Mouse (Mus musculus) layer of hippocampus, adult 18-20 months (tissue): ENCODE measurements around the gene Ccna1. TPM values are rescaled to one million over a fixed set of nuclear protein-coding genes. Genes with fewer than 3 reads are reported as not detected.
A peak's percentile ranks its signal among the peaks of the same experiment; 100 is the strongest.

Experiments
- DNase-seq, 2 experiments: peaks; one replicate each; pipeline ENCODE4 v3.0.0; 2022; ENCODE audit warnings: low spot score in 2 of 2
- long read RNA-seq: library from polyadenylated mRNA; stranded (forward); transcript quantifications from one replicate; pipeline ENCODE4 v2.0.0, GENCODE M21; 2021
- total RNA-seq, 2 experiments: library from RNA; stranded (reverse); gene quantifications; 2 replicates each; pipeline ENCODE4 v1.2.3; 2021

The Ccna1 gene
- 1 to 10 TPM; 1.6 to 1.7 TPM for total RNA-seq
- long read RNA-seq = 0 reads

- peak; percentile 62 to 79 for DNase-seq
Measured at GRCm38 (mm10) chr3:55055038-55055746, at the start of gene Ccna1. Ccna1 (minus strand) TSS chr3:55055501.

- DNase-seq = no peak
Measured at GRCm38 (mm10) chr3:55101092-55101491, 45.8 kb upstream of the Ccna1 start.

- no peak for DNase-seq
Measured at GRCm38 (mm10) chr3:55098990-55099389, 43.7 kb upstream of the Ccna1 start.

GRCm38 (mm10) chr3:55098014-55098413, 42.7 kb upstream of the Ccna1 start:
- DNase-seq = no peak

DNA sequence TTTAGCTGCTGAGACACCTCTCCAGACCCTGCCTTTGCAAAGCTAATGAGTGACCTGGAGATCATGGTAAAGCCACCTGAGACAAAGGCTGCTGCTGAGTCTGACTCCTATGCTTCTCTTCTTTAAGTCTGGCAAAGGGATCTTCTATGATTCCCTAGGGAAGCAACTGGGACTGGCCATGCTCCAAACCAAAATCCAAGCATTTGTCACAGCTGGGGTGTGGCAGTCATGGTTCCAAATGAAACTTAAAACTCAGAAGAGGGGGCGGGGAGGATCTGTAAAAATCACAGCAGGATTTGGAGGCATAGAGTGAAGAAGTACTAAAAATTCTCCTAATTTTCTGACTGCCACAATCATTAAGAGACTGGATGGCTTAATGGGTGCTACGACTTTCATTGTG, 41.9 kb upstream of the Ccna1 start:
- no peak for DNase-seq

GRCm38 (mm10) chr3:55096655-55097005, 41.3 kb upstream of the Ccna1 start:
- no peak for DNase-seq

DNA sequence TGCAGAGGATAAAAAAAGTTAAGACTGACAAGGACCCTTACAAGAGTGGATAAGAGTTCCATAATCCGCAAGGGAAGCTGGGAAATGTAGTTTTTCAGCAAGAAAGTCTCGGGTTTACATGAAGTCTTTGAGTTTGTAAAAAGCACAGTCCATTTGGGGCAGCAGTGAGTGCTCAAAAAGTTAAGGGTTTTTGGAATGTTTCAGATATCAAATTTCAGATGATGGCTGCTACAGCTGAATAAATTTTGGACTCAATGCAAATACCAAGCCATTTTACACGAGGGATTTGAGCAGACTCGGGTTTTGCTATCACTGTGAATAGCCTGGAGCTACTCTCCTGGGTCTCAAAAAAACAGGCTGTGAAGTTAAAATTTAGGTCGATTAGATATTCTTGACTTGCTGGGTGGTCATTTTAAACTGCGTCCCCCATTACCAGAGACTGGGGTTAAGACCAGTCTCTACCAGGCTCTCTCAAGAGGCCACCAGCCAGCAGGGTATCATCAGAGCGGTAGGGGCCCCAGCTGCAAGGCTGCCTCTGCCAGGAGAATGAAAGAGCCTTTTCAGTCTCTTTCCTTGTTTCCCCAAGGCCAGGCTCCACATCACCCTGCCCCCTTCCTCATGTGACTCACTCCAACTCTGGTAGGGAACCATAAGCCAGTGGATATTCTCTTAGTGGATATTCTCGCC, 40.8 kb upstream of the Ccna1 start:
- DNase-seq = peak in 1 of 2 experiments; percentile 61

DNA sequence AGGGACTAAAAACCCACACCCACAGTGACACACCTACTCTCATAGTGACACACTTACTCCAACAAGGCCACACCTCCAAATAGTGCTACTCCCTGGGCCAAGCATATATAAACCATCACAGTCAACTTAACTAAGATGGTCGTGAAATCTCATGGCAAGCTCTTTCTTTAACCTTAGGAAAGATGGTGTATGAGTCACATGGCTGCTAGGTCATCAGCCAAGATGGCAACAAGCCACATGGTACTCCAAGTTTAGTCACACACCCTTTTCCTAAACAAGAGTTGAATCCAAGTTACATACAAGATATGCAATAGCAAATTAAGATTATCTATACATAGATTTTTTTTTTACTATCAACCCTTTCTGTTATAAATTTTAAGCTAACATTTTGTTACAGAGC, 37.9 kb upstream of the Ccna1 start:
- DNase-seq = no peak

GRCm38 (mm10) chr3:55089291-55089690, 34.0 kb upstream of the Ccna1 start:
- DNase-seq = no peak

GRCm38 (mm10) chr3:55088843-55089242, 33.5 kb upstream of the Ccna1 start:
- DNase-seq = no peak

- no peak for DNase-seq
Measured at GRCm38 (mm10) chr3:55088359-55088758, 33.1 kb upstream of the Ccna1 start.

- DNase-seq = no peak
Measured at GRCm38 (mm10) chr3:55087360-55087759, 32.1 kb upstream of the Ccna1 start.

- DNase-seq = no peak
Measured at GRCm38 (mm10) chr3:55086948-55087347, 31.6 kb upstream of the Ccna1 start.

DNA sequence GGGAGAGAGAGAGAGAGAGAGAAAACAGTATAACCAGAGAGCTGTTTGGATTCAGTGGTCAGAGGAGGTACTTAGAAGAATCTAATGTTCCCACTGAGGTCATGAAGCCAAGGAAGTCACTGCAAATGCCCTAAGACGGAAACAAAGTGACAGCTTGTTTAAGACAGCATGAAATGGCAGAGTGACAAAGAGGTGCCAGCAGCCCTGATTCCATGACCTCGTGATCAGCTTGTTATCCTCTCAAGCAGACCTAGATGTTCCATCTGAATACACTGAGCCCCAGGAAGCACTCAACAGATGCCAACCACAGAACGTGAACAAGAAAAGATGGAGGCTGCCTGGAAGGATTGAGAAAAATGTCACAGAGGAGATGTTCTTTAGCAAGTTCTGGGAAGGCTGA, 30.4 kb upstream of the Ccna1 start:
- DNase-seq = no peak

DNA sequence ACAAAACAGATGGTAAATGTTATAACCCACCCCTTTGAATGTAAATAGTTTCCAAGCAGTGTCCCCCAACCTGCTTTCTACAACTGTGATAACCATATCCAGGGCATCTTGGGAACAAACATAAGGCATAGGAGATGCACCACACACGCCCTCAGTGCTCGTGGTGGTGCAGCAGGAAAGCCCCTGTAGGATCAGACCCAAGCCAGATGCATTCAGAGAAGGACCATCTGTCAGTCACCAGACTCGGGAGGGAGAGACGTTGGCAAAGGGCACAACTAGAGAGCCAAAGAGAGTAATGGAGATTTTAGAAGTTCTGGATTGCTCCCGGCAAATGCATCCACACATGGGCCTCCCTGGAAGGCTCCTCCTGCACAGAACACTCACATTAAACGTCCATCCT, 29.5 kb upstream of the Ccna1 start:
- DNase-seq = no peak

DNA sequence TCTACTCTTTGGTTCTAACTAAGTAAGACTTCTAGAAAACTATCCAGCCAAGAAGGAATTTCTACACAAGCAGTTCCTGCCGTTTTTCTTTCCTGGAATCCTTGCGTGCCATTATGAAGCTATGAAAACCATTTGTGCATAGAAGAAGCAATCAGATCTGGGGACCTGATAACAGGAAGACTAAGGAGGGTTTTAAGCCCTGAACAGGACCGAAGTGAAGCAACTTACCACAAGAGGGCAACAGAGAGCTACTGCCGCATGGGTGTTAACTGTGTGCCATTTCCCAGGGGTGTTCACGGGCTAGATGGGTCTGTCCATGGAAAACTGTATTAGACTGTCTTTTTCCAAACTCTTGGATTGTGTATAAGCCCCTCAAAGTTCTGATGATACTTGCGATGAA, 24.8 kb upstream of the Ccna1 start:
- peak; percentile 53 to 93 for DNase-seq

GRCm38 (mm10) chr3:55079619-55080018, 24.3 kb upstream of the Ccna1 start:
- no peak for DNase-seq

DNA sequence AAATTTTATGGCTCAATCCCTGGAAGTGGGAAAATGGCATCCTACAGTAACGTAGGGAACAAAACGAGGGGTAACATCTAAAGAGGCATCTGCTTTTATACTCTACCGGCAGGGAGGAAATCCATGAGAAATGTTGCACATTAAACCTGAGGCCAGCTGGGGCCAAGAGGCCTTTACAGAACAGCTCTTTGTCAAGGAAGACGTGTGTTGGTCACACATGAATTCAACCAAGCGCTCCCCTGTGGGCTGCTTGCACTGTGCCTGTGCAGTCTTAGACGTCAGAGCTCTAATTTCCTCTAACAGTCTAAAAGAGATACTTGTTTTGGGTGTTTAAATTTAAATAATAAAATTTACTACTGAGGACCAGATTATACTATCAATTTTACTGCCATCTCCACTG, 22.9 kb upstream of the Ccna1 start:
- DNase-seq = no peak

DNA sequence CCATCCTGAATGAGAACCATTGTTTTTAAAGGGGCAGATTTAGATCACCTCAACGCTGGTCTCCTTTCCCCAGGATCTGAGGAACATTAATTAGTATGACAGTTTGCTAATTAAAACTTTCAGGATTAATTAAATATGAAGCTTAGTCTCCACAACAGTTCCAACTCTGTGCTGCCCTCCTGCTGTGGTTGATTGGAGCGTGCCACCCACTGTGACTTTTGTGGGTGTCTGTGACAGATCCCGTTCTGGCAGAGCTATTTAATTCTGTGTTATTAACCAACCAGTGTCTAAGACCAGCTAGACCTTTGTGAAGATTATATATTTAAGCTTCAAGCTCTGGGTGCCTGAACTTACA, 20.0 kb upstream of the Ccna1 start:
- peak in 1 of 2 experiments; percentile 42 for DNase-seq

DNA sequence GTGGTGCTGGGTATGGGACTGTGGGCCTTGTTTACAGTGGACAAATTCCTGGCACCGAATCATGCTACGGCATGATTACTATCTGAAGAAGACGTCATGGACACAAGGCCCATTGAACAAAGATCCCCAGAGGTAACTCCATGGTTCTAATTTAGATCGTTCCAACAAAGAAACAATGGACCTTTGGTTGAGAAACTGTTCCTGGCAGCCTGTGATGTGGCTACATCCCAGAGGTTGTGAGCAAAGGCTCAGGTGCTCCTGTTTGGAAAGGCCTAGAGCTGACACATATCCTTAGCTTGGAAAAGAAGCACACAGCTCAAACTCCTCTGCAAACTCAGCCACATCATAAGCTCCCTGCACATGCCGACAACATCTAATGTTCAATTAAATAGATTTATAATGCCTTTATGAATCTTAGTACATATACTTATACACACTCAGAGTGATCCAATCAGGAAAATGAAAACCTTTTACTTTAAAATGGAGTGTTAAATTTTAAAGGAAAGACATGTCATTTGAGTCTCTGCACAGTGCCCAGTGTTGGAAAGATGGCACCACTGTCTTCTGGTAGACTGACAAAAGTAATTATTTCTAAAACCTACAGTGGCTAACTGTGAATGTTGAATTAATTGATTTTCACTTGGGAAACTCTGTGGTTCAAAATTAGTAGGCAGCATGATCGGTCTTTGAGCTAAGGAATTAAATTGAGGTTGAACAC, 19.4 kb upstream of the Ccna1 start:
- no peak for DNase-seq

- peak; percentile 19 to 50 for DNase-seq
Measured at GRCm38 (mm10) chr3:55067791-55068434, 12.6 kb upstream of the Ccna1 start.

DNA sequence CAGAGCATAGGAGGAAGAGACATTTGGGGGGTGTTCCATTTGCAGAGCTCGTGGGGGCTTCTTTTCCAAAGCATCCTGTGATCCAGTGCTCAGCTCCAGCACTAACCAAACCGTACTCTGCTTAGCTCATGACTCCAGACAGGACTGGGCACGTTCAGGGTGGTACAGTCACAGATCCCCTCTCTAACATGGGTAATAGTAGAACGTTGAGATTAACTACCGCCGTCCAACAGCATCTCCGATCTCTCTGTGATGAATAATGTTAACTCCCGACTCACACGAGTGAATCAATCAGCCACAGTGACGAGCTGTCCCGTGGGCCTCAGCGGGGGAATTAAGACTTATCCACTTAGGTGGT, 11.3 kb upstream of the Ccna1 start:
- DNase-seq = no peak
